Mouse (Mus musculus) induced T-regulatory cell, adult 2 months (primary cell): Measurements from ENCODE around the gene Trappc5.

Experiments used
- DNase-seq: peaks from one replicate; pipeline ENCODE4 v3.0.0-alpha.2; 2012; ENCODE audit warnings: low read depth

The Trappc5 gene

GRCm38 (mm10) chr8:3676131-3676992 is at the start of gene Trappc5:
Gene Trappc5, plus strand, starts transcription at chr8:3676299.
- peak; percentile 96 for DNase-seq

GRCm38 (mm10) chr8:3626971-3627370 is 49.1 kb upstream of the Trappc5 start:
- no peak for DNase-seq

GRCm38 (mm10) chr8:3628014-3628413 is 48.1 kb upstream of the Trappc5 start:
- DNase-seq: peak; percentile 73

GRCm38 (mm10) chr8:3630647-3631477 is 45.2 kb upstream of the Trappc5 start, which contains the start of gene Stxbp2:
Gene Stxbp2, plus strand, starts transcription at chr8:3630955.
- peak; percentile 94 for DNase-seq

- DNase-seq: peak; percentile 59
Observed at GRCm38 (mm10) chr8:3631478-3631875, 44.6 kb upstream of the Trappc5 start.

- peak; percentile 66 for DNase-seq
Observed at GRCm38 (mm10) chr8:3645804-3646203, 30.3 kb upstream of the Trappc5 start.

GRCm38 (mm10) chr8:3646824-3647531 is 29.1 kb upstream of the Trappc5 start:
- DNase-seq: no peak

- DNase-seq: no peak
Observed at GRCm38 (mm10) chr8:3647561-3647960, 28.5 kb upstream of the Trappc5 start.

GRCm38 (mm10) chr8:3648268-3648667 is 27.8 kb upstream of the Trappc5 start:
- no peak for DNase-seq

- no peak for DNase-seq
Observed at GRCm38 (mm10) chr8:3648990-3649389, 27.1 kb upstream of the Trappc5 start.

GRCm38 (mm10) chr8:3652845-3653244 is 23.3 kb upstream of the Trappc5 start:
- no peak for DNase-seq

GRCm38 (mm10) chr8:3654726-3655508 is 21.2 kb upstream of the Trappc5 start:
- DNase-seq: no peak

- no peak for DNase-seq
Observed at GRCm38 (mm10) chr8:3655526-3655925, 20.6 kb upstream of the Trappc5 start, which contains the start of gene Retn. Gene Retn, plus strand, starts transcription at chr8:3655770.

GRCm38 (mm10) chr8:3656725-3657381 is 19.2 kb upstream of the Trappc5 start:
- no peak for DNase-seq

- DNase-seq: no peak
Observed at GRCm38 (mm10) chr8:3660889-3661288, 15.2 kb upstream of the Trappc5 start.

- DNase-seq: no peak
Observed at GRCm38 (mm10) chr8:3664405-3664804, 11.7 kb upstream of the Trappc5 start.

- no peak for DNase-seq
Observed at GRCm38 (mm10) chr8:3665507-3665906, 10.6 kb upstream of the Trappc5 start, which contains the start of gene Mcemp1. Gene Mcemp1, plus strand, starts transcription at chr8:3665754.

- peak; percentile 64 for DNase-seq
Observed at GRCm38 (mm10) chr8:3670388-3670787, 5.7 kb upstream of the Trappc5 start.

- DNase-seq: peak; percentile 91
Observed at GRCm38 (mm10) chr8:3671980-3672491, 4.1 kb upstream of the Trappc5 start, which contains the start of gene Fcor. Gene Fcor, minus strand, starts transcription at chr8:3672362.

GRCm38 (mm10) chr8:3674671-3675070 is 1.4 kb upstream of the Trappc5 start:
- no peak for DNase-seq
